Mouse (Mus musculus): ENCODE measurements around the gene Art5.

Gene Art5

GRCm38 (mm10) chr7:102109171-102109570 is at the start of gene Art5:
Gene Art5, minus strand, starts transcription at chr7:102109489.
- ATAC-seq (ENCODE audit: low TSS enrichment) = no peak

DNA sequence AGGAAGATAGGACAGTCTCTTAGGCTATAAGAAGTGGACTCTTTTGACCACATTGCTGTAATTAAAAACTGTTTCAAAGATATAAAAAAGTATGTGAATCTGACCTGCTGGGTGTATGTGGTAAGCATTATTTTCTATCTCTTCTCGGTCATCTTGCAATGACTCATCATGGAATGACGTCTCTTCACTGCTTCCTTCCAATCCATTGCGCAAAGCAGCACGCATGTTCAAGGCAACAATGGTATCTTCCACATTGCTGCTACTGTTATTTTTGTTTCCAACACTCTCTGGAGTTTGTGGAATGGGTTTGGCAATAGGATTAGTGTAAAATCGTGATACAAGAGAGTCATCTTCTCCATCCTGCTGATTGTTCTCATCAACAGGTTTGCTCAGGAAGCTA is 44.4 kb upstream of the Art5 start:
- no peak for ATAC-seq (ENCODE audit: low TSS enrichment)

DNA sequence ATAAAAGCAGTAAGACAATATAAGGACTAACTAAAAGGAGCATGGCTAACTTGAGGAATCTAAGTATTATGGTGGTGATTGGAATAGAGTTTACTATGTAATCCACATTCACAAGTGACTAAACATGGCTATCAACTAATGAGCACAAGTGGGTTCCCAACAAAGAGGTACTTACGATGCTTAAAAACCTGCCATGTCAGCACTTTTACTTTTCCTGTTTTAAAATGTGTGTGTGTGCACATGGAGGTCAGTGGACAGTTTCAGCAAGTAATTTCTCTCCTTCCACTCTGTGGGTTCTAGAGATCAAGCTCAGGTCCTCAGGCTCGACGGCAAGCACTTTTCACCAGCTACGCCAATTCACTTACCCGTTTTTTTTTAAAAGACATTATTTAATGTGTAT is 28.6 kb upstream of the Art5 start:
- no peak for ATAC-seq (ENCODE audit: low TSS enrichment)

GRCm38 (mm10) chr7:102137464-102137863 is 28.2 kb upstream of the Art5 start:
- ATAC-seq (ENCODE audit: low TSS enrichment) = no peak

- no peak for ATAC-seq (ENCODE audit: low TSS enrichment)
Observed at GRCm38 (mm10) chr7:102132395-102132794, 23.1 kb upstream of the Art5 start.

- no peak for ATAC-seq (ENCODE audit: low TSS enrichment)
Observed at GRCm38 (mm10) chr7:102120326-102120725, 11.0 kb upstream of the Art5 start.

DNA sequence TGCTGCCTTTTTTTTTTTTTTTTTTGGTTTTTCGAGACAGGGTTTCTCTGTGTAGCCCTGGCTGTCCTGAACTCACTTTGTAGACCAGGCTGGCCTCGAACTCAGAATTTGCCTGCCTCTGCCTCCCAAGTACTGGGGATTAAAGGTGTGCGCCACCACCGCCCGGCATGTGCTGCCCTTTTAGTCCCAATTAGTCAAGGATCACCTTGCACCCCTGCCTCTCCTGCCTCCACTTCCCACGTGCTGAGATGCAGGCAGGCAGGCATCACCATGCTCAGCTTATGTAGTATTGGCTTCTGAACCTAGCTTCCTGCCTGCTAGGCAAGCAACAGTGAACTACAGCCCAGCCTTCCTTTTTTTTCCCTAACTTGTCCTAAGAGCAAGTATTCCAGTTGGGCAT is 8.1 kb upstream of the Art5 start:
- no peak for ATAC-seq (ENCODE audit: low TSS enrichment)

GRCm38 (mm10) chr7:102116579-102117331 is 7.5 kb upstream of the Art5 start, which contains the start of gene Chrna10:
Gene Chrna10, minus strand, starts transcription at chr7:102116828.
- ATAC-seq (ENCODE audit: low TSS enrichment) = no peak

DNA sequence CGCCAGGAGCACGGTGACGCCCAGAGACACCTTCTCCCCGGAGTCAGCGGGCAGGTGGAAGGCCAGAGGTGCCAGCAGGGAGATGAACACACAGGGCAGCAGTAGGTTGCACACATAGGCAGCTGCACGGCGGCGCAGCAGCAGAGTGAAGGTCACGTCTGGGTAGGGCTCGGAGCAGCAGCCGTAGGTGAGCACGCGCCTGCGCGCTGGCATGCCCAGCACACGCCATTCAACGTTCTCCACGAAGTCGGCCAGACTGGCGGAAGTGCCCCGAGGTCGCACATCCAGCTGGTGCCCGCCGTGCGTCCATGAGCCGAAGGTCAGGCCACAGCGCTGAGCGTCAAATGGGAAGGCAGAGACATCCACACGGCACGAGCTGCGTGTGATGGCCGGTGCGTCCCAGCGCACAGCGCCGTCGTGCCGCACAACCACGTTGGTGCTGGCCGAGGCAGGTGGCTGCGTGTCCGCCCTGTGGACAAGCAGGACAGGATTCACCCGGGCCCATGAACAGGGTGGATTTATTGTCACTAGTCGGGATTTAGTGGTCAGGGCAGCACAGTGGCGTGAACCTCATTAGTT is 4.0 kb upstream of the Art5 start:
- ATAC-seq (ENCODE audit: low TSS enrichment) = no peak

- no peak for ATAC-seq (ENCODE audit: low TSS enrichment)
Observed at GRCm38 (mm10) chr7:102109746-102110145, 457 bp upstream of the Art5 start.

DNA sequence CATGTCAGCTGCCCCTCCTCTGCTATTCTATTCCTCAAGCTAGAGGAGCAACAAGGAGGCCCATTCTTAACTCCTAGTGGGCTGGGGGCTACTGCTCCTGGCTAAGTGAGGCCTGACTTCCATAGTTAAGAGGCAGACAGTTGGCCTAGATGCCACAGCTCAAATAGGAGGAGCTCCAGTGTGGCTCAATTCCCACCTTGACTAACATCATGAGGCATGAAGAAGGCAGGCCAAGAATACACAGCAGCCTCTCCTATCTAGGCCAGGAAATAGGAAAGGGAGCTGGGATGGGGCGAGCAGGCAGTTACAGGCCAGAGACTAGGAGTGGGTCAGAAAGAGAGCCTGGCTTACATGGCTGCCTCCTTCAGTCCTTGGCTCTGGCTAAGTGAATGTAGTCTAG is 1.1 kb downstream of the Art5 start:
- no peak for ATAC-seq (ENCODE audit: low TSS enrichment)

DNA sequence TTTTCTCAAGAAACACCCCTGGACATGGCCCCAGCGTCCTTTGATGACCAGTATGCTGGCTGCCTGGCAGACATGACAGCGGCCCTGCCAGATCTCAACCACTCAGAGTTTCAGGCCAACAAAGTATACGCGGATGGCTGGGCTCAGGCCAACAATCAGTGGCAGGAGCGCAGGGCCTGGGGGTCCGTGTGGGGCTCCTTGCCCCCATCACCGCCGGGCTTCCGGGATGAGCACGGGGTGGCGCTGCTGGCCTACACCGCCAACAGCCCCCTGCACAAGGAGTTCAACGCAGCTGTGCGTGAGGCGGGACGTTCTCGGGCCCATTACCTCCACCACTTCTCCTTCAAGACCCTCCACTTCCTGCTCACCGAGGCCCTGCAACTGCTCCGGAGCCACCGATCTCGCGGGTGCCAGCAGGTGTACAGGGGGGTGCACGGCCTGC is 2.6 kb downstream of the Art5 start:
- no peak for ATAC-seq (ENCODE audit: low TSS enrichment)

DNA sequence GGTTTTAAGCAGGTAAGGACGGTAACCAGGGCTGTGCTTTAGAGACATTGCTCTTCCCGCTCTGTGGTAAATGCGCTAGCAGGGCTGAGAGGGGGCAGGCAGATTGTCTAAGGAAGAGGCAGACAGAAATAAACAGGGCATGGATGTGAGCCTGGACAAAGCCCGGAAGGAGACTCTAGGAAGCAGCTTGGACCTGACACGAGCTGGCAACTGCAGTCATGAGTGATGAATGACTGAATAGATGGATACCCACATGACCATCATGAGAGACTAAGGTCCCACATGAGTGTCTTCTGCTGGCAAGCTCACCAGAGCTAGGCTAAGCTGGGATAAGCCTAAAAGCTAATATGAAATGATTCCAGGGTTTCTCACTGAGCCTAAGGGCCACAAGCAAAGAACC is 5.2 kb downstream of the Art5 start:
- ATAC-seq (ENCODE audit: low TSS enrichment) = no peak

DNA sequence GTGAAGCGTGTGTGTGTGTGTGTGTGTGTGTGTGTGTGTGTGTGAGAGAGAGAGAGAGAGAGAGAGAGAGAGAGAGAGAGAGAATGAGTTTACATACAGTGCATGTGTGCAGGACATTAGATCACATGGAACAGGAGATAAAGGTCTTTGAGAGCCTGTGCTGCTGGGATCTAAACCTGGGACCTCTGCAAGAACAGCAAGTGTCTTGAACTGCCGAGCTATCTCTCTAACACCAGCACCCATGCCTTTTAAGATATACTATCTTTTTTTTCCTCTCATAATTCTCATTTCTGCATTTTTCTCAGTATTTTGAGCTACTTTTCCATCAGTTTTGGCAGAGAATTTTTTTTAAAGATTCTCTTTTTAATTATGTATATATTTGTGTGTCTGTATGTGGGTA is 5.7 kb downstream of the Art5 start:
- ATAC-seq (ENCODE audit: low TSS enrichment) = no peak

DNA sequence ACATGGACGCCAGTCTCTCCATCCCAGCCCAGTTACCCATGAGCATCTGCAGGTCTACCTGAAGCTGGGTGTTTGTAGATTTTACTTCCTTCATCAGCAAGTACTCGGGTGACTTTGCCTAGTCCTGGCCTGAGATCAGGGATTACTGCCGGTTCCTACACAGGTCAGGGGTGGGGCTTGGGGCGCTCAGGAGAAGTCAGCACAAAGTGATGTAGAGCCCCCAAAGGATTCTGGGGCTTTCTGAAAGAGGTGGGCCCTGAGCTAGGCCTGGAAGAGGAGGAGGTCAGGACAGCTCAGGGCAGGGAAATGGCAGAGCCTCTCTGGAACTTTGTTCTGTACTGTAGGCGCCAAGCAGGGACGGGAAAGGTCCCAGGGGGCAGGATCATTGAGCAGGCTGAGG is 6.6 kb downstream of the Art5 start:
- no peak for ATAC-seq (ENCODE audit: low TSS enrichment)

DNA sequence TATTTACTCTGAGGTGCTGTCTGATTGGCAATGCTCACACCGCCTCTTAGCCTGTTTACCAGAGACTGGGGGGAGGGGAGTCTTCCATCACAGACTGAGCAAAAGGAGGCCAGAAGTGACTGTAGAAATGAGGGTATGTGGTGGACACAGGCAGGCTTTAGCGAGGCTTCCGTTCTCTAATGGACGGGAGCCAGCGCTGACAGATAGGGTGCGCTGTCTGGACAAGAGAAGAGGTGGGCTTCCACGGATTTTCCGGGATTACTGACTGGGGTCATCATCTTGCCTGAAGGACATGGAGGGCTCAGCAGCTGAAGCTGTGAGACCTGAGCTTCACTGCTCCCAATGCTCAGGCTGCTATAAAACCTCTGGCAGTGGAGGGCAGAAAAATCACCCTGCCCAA is 7.0 kb downstream of the Art5 start:
- no peak for ATAC-seq (ENCODE audit: low TSS enrichment)

- ATAC-seq (ENCODE audit: low TSS enrichment) = no peak
Observed at GRCm38 (mm10) chr7:102101487-102101886, 7.8 kb downstream of the Art5 start, which contains the start of gene Art1. Gene Art1, plus strand, starts transcription at chr7:102101743.

GRCm38 (mm10) chr7:102100868-102101267 is 8.4 kb downstream of the Art5 start:
- no peak for ATAC-seq (ENCODE audit: low TSS enrichment)

DNA sequence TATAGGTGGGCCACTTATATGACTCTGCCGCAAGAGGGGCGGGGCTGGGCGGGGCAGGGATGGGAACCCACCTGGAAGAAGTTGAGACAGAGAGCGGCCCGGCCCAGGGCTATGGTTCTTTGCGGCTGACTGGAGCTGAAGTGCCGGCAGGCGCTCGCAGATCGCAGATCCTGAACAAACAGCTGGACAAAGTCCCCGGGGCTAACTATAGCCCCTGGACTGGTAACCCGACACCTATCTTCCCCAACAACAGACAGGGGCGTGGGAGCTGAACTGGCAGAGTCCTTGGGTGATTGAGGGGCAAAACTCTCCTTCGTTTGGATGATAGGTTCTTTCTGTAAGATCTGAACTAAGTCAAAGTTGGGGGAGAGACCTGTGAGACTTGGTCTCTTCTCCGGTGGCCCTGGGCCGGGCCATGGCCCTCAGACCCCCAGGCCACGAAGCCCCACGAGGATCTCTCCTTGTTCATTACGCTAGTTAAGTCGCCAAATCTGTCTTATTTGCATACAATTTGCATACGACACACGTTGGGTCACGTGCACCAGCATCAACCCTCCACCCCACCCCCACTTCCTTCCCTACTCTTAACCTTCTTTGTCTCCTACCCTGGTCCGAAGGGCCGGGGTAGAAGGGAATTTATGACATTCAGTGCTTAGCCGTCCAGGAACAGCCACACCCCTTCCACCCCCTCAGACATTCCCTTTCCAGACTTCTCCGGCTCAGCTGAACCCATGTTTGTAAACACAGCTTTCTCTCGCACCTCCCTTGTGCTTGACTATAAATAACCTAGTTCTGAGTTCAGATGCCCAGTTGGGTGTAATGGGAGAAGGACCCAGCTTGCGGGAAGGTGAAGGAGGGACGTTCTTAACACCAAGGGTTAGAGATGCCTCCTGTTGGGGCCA is 9.3 kb downstream of the Art5 start:
- no peak; the same call in 1 of the 2 replicates for ATAC-seq (ENCODE audit: low TSS enrichment)

- no peak for ATAC-seq (ENCODE audit: low TSS enrichment)
Observed at GRCm38 (mm10) chr7:102087336-102087735, 22.0 kb downstream of the Art5 start.

- no peak for ATAC-seq (ENCODE audit: low TSS enrichment)
Observed at GRCm38 (mm10) chr7:102084041-102084696, 25.1 kb downstream of the Art5 start.

DNA sequence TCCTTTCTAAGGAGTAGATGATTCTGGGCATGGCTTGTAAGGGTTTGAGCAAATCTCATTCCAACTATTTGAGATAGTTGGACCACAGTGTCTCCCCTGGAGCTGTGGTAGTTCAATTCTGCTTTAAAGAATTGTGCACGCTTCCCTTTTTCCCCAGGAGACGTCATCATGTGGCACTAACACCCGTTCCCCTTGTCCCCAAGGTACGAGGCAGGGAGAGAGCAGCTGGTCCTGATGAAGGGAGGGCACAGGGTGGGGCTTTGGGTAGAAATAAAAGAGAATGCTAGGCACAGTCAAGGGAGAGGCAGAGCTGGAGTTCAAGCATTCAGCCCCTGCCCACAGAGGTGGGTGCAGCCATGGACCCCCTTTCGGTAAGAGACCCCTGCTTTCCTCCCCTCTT is 26.5 kb downstream of the Art5 start, which contains the start of gene Trpc2:
Gene Trpc2, plus strand, starts transcription at position 301 of the 400 bp plus-strand sequence.
- no peak for ATAC-seq (ENCODE audit: low TSS enrichment)
